Mouse (Mus musculus) mouse embryonic stem cell (cell line): ENCODE results near the gene Arhgap18.

Experiments used
- in situ Hi-C, 2 experiments: fragments of 300-500 bp; cut with MboI; formaldehyde crosslinking; loops; 1 replicate in 1 of 2; 3 replicates in 1 of 2; pipeline ENCODE4 v1.14.3; 2019 to 2020; ENCODE audit warnings: low sequenced_read_pairs in 2 of 2, low pct_unique_long_range_greater_than_20kb in 1 of 2, mixed read lengths in 1 of 2; ENCODE audit not compliant: unreplicated experiment in 1 of 2

Gene Arhgap18

GRCm38 (mm10) chr10:26752929-26753567, at the start of gene Arhgap18:
Arhgap18 (plus strand) TSS chr10:26753421.
- in situ Hi-C loops, result no loop called here

- in situ Hi-C loops, result loop anchor here (10.0 to 25.0 kb wide), 2 partner anchors 177 to 184 kb away; no protein-coding TSS in a partner anchor
These were observed 42.7 kb upstream of the Arhgap18 start for GRCm38 (mm10) chr10:26710458-26711011.

GRCm38 (mm10) chr10:26711068-26711467, 42.2 kb upstream of the Arhgap18 start:
- in situ Hi-C loops, result loop anchor here (10.0 to 25.0 kb wide), 2 partner anchors 176 to 184 kb away; no protein-coding TSS in a partner anchor

GRCm38 (mm10) chr10:26713986-26714385, 39.2 kb upstream of the Arhgap18 start:
- in situ Hi-C loops, result loop anchor here (10.0 to 25.0 kb wide), 2 partner anchors 173 to 181 kb away; no protein-coding TSS in a partner anchor

- in situ Hi-C loops, result loop anchor here in 1 of 2 experiments (25.0 kb wide), 1 partner anchor 163 kb away; no protein-coding TSS in a partner anchor
These were observed 28.5 kb upstream of the Arhgap18 start for GRCm38 (mm10) chr10:26724704-26725103.

GRCm38 (mm10) chr10:26725255-26725654, 28.0 kb upstream of the Arhgap18 start:
- in situ Hi-C loops, result no loop called here

- in situ Hi-C loops, result no loop called here
These were observed 2.4 kb upstream of the Arhgap18 start for GRCm38 (mm10) chr10:26750827-26751226.

GRCm38 (mm10) chr10:26752064-26752928, 925 bp upstream of the Arhgap18 start:
- in situ Hi-C loops, result no loop called here

GRCm38 (mm10) chr10:26754006-26754405, 785 bp downstream of the Arhgap18 start:
- in situ Hi-C loops, result no loop called here

GRCm38 (mm10) chr10:26757231-26757630, 4.0 kb downstream of the Arhgap18 start:
- in situ Hi-C loops, result no loop called here

GRCm38 (mm10) chr10:26759469-26759868, 6.2 kb downstream of the Arhgap18 start:
- in situ Hi-C loops, result no loop called here

- in situ Hi-C loops, result no loop called here
These were observed 7.9 kb downstream of the Arhgap18 start for GRCm38 (mm10) chr10:26761103-26761502.

- in situ Hi-C loops, result no loop called here
These were observed 9.0 kb downstream of the Arhgap18 start for GRCm38 (mm10) chr10:26761991-26762903.

GRCm38 (mm10) chr10:26767196-26767595, 14.0 kb downstream of the Arhgap18 start:
- in situ Hi-C loops, result no loop called here

- in situ Hi-C loops, result no loop called here
These were observed 15.7 kb downstream of the Arhgap18 start for GRCm38 (mm10) chr10:26768943-26769342.

- in situ Hi-C loops, result no loop called here
These were observed 16.8 kb downstream of the Arhgap18 start for GRCm38 (mm10) chr10:26770035-26770434.

- in situ Hi-C loops, result no loop called here
These were observed 18.9 kb downstream of the Arhgap18 start for GRCm38 (mm10) chr10:26771938-26772623.
